Comparison of ENCODE assay signal across 28 mouse cellular contexts in the genomic region with DNA sequence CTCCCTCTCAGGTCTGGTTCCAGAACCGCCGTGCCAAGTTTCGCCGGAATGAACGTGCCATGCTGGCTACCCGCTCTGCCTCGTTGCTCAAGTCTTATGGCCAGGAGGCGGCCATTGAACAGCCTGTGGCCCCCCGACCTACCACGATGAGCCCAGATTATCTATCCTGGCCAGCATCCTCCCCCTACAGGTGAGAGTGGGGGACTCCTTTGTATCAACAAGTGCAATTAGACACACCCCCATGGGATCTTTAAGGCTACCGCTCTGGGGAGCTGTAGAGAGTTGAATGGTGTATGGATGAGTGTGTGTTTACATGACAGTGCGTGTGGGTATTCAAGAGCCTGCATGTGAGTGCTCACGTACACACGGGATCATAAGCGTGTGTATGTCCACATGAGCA. TPM values are rescaled to one million over a fixed set of nuclear protein-coding genes. Genes with fewer than 3 reads are reported as not detected.
"Had no signal": no experiment of that assay in that cellular context is flagged by ENCODE, and none has a peak within 500 bp of the region (broad histone marks: within the 10 kb centered on the region; RNA-seq: fewer than 3 reads in every experiment).

No protein-coding gene starts in this region.

- H3K9me3 ChIP-seq: embryonic facial prominence, embryonic 10.5 days; embryonic facial prominence, embryonic 12.5 days; embryonic facial prominence, embryonic 13.5 days; embryonic facial prominence, embryonic 15.5 days; forebrain, embryonic 10.5 days; forebrain, embryonic 12.5 days; forebrain, embryonic 13.5 days; forebrain, embryonic 15.5 days had no signal

- DNase-seq: cerebellum, adult 9-11 months; cerebellum, postnatal 10 days; cerebellum, postnatal 14 days; cerebellum, postnatal 25 days; cerebellum, postnatal 36 days; embryo, embryonic 11 days; forebrain, postnatal 0 days; gastrocnemius, adult 2 months; gastrocnemius, postnatal 10 days; gastrocnemius, postnatal 14 days; gastrocnemius, postnatal 25 days; gastrocnemius, postnatal 36 days; heart, adult 11 months; heart, adult 18-20 months; heart, adult 2 months had no signal

- H3K4me3 ChIP-seq: embryonic facial prominence, embryonic 10.5 days; embryonic facial prominence, embryonic 12.5 days; embryonic facial prominence, embryonic 13.5 days; embryonic facial prominence, embryonic 15.5 days; erythroblast, embryonic 14.5 days; forebrain, embryonic 10.5 days; forebrain, embryonic 12.5 days; forebrain, embryonic 13.5 days; forebrain, embryonic 15.5 days; gastrocnemius, adult 2 months; heart, adult 2 months had no signal

- H3K27me3 ChIP-seq: embryonic facial prominence, embryonic 12.5 days; embryonic facial prominence, embryonic 13.5 days; embryonic facial prominence, embryonic 15.5 days; forebrain, embryonic 12.5 days; forebrain, embryonic 13.5 days; forebrain, embryonic 15.5 days had no signal

- ATAC-seq: forebrain, embryonic 13.5 days; forebrain, embryonic 14.5 days; forebrain, embryonic 15.5 days; forebrain, embryonic 16.5 days; forebrain, postnatal 0 days had no signal

- H3K27ac ChIP-seq: embryonic facial prominence, embryonic 10.5 days; embryonic facial prominence, embryonic 12.5 days; embryonic facial prominence, embryonic 13.5 days; embryonic facial prominence, embryonic 15.5 days; forebrain, embryonic 10.5 days; forebrain, embryonic 12.5 days; forebrain, embryonic 13.5 days; forebrain, embryonic 15.5 days; gastrocnemius, adult 2 months; heart, adult 2 months had no signal

- H3K4me2 ChIP-seq: embryonic facial prominence, embryonic 12.5 days; embryonic facial prominence, embryonic 13.5 days; embryonic facial prominence, embryonic 15.5 days; forebrain, embryonic 12.5 days; forebrain, embryonic 13.5 days; forebrain, embryonic 15.5 days had no signal

- H3K9ac ChIP-seq: embryonic facial prominence, embryonic 12.5 days; embryonic facial prominence, embryonic 13.5 days; embryonic facial prominence, embryonic 15.5 days; forebrain, embryonic 12.5 days; forebrain, embryonic 13.5 days; forebrain, embryonic 15.5 days; forebrain, postnatal 0 days had no signal

- H3K36me3 ChIP-seq: forebrain, embryonic 12.5 days; forebrain, embryonic 15.5 days had no signal

RNA-seq across cellular contexts. Expression of a gene that starts 44.7 kb away (rescaled TPM):
- total RNA-seq: common myeloid progenitor, adult 5-6 weeks; granulocyte monocyte progenitor cell, adult 5-6 weeks had no signal
- polyA plus RNA-seq: erythroblast, embryonic 14.5 days had no signal

RNA-seq across cellular contexts. Expression of a gene that starts 50.2 kb away (rescaled TPM):
- total RNA-seq: common myeloid progenitor, adult 5-6 weeks had no signal
- polyA plus RNA-seq: erythroblast, embryonic 14.5 days had no signal
